Mouse (Mus musculus) forebrain, embryonic 14.5 days (tissue): Measurements from ENCODE around the gene Osbpl9. TPM values are rescaled to one million over a fixed set of nuclear protein-coding genes. Genes with fewer than 3 reads are reported as not detected.
A peak's percentile ranks its signal among the peaks of the same experiment; 100 is the strongest.

Experiments used
- ATAC-seq: fragments of 200-750 bp; cut with Nextera tagmentation; 2 replicates; pipeline ENCODE4 v1.8.0; 2017; ENCODE audit warnings: mild to moderate bottlenecking, moderate library complexity
- DNase-seq: peaks from one replicate; pipeline ENCODE4 v3.0.0-alpha.2; 2015; ENCODE audit warnings: low spot score
- H3K27ac ChIP-seq: fragments of 300-500 bp; sonication (generic); 2 replicates; pipeline ENCODE4 v1.5.1; 2014; ENCODE audit warnings: low read depth, mild to moderate bottlenecking, control low read depth, low read length, moderate library complexity
- H3K27me3 ChIP-seq: fragments of 300-500 bp; sonication (generic); replicated peaks from 2 replicates; pipeline ENCODE4 v1.6.1; 2014; ENCODE audit warnings: low read length, control low read depth, mixed read lengths; ENCODE audit not compliant: control insufficient read depth, insufficient read depth
- H3K36me3 ChIP-seq: fragments of 300-500 bp; sonication (generic); 2 replicates; pipeline ENCODE4 v1.6.1; 2014; ENCODE audit warnings: low read length, control low read depth; ENCODE audit not compliant: control insufficient read depth, insufficient read depth
- H3K4me1 ChIP-seq: fragments of 300-500 bp; sonication (generic); 2 replicates; pipeline ENCODE4 v1.6.1; 2014; ENCODE audit warnings: antibody characterized with exemption, low read length, control low read depth; ENCODE audit not compliant: control insufficient read depth, insufficient read depth
- H3K4me2 ChIP-seq: fragments of 300-500 bp; sonication (generic); 2 replicates; pipeline ENCODE4 v1.6.1; 2014; ENCODE audit warnings: mild to moderate bottlenecking, control low read depth, low read length
- H3K4me3 ChIP-seq: fragments of 300-500 bp; sonication (generic); 2 replicates; pipeline ENCODE4 v1.5.1; 2014; ENCODE audit warnings: low read depth, low read length, control low read depth
- H3K9ac ChIP-seq: fragments of 300-500 bp; sonication (generic); 2 replicates; pipeline ENCODE4 v1.6.1; 2014; ENCODE audit warnings: mild to moderate bottlenecking, low read length, control low read depth, moderate library complexity
- H3K9me3 ChIP-seq: fragments of 300-500 bp; sonication (generic); replicated peaks from 2 replicates; pipeline ENCODE4 v1.6.1; 2016; ENCODE audit warnings: low read length, control low read depth, mixed read lengths; ENCODE audit not compliant: control insufficient read depth
- WGBS: fragments of 180-500 bp; shearing (Covaris S2); extraction: QIAGEN DNeasy Blood & Tissue Kit; methylation state at CpG from one replicate; pipeline ENCODE4 v1.1.7; 2014; 5-methylcytosine and 5-hydroxymethylcytosine counted together
- polyA plus RNA-seq: library from polyadenylated mRNA; unstranded; fragments of >200 nt; fragmentation: Nextera tagmentation; extraction: Ambion mirVana; gene quantifications from 2 replicates; pipeline ENCODE4 v1.2.1, GENCODE M21; 2014

Osbpl9 gene
- 75.3 and 88.2 TPM in 2 replicates for polyA plus RNA-seq

GRCm38 (mm10) chr4:109201582-109202424 is at the start of gene Osbpl9:
Gene Osbpl9 (minus strand): TSS chr4:109202272.
- H3K4me2 ChIP-seq = peak within 1 kb of the TSS; percentile 94
- under 1% methylated on average over 58 of the region's 59 CpGs for WGBS
- peak; percentile 98 for ATAC-seq

GRCm38 (mm10) chr4:109251605-109252004 is 49.5 kb upstream of the Osbpl9 start:
- Histone ChIP-seq H3K27ac (no peak overlapping the region), H3K4me1 (no peaks in the 10 kb centered on the region), H3K4me2 (no peak overlapping the region), H3K27me3 (no peaks in the 10 kb centered on the region), H3K36me3 (no peaks in the 10 kb centered on the region), H3K4me3 (no peak overlapping the region), H3K9me3 (no peaks in the 10 kb centered on the region), H3K9ac (no peak overlapping the region)
- DNase-seq (peak; percentile 11), ATAC-seq (no peak)
- 57% methylated on average over 3 of the region's 3 CpGs for whole genome bisulfite sequencing

More at GRCm38 (mm10) chr4:109201582-109202424, at the start of gene Osbpl9:
- Histone ChIP-seq H3K4me1 (peaks cover 7% of the 10 kb centered on the region; the same call in 1 of the 2 replicates), H3K9ac (peak within 1 kb of the TSS; percentile 78), H3K36me3 (no peaks in the 10 kb centered on the region; the same call in 1 of the 2 replicates), H3K27ac (peak within 1 kb of the TSS; percentile 92), H3K9me3 (no peaks in the 10 kb centered on the region), H3K27me3 (no peaks in the 10 kb centered on the region), H3K4me3 (peak within 1 kb of the TSS; percentile 85)
- DNase-seq = peak; percentile 99

- WGBS = 81% methylated on average over 6 of the region's 6 CpGs
- DNase-seq (no peak), ATAC-seq (no peak)
- H3K36me3 ChIP-seq = no peaks in the 10 kb centered on the region
- no peaks in the 10 kb centered on the region for H3K27me3 ChIP-seq
- H3K4me3 ChIP-seq = no peak overlapping the region
- H3K27ac ChIP-seq = no peak overlapping the region
- no peak overlapping the region for H3K9ac ChIP-seq
- H3K4me2 ChIP-seq = no peak overlapping the region
- H3K9me3 ChIP-seq = no peaks in the 10 kb centered on the region
- H3K4me1 ChIP-seq = no peaks in the 10 kb centered on the region; the same call in 1 of the 2 replicates
These were observed 43.0 kb upstream of the Osbpl9 start for GRCm38 (mm10) chr4:109245016-109245620.

- Histone ChIP-seq H3K9ac (no peak overlapping the region), H3K27me3 (no peaks in the 10 kb centered on the region), H3K4me3 (no peak overlapping the region), H3K27ac (no peak overlapping the region), H3K4me1 (no peaks in the 10 kb centered on the region; the same call in 1 of the 2 replicates), H3K36me3 (no peaks in the 10 kb centered on the region), H3K4me2 (no peak overlapping the region), H3K9me3 (no peaks in the 10 kb centered on the region)
- DNase-seq (no peak), ATAC-seq (no peak)
- WGBS = 87% methylated on average over 7 of the region's 7 CpGs
These were observed 42.4 kb upstream of the Osbpl9 start for GRCm38 (mm10) chr4:109244506-109244905.

GRCm38 (mm10) chr4:109241934-109242333 is 39.9 kb upstream of the Osbpl9 start:
- H3K9me3 ChIP-seq = no peaks in the 10 kb centered on the region
- ATAC-seq (peak; percentile 60), DNase-seq (peak; percentile 70)
- no peaks in the 10 kb centered on the region for H3K27me3 ChIP-seq
- H3K9ac ChIP-seq = no peak overlapping the region
- no peaks in the 10 kb centered on the region for H3K36me3 ChIP-seq
- H3K4me3 ChIP-seq = no peak overlapping the region
- no peak overlapping the region; the same call in 1 of the 2 replicates for H3K27ac ChIP-seq
- WGBS = 62% methylated on average over 4 of the region's 4 CpGs
- no peaks in the 10 kb centered on the region; the same call in 1 of the 2 replicates for H3K4me1 ChIP-seq
- H3K4me2 ChIP-seq = no peak overlapping the region

GRCm38 (mm10) chr4:109241221-109241620 is 39.1 kb upstream of the Osbpl9 start:
- Histone ChIP-seq H3K27ac (no peak overlapping the region), H3K27me3 (no peaks in the 10 kb centered on the region)
- ATAC-seq = no peak

GRCm38 (mm10) chr4:109238428-109239268 is 36.6 kb upstream of the Osbpl9 start:
- Histone ChIP-seq H3K4me1 (peaks cover 3% of the 10 kb centered on the region; the same call in 1 of the 2 replicates), H3K27me3 (no peaks in the 10 kb centered on the region), H3K27ac (no peak overlapping the region), H3K36me3 (no peaks in the 10 kb centered on the region), H3K9ac (no peak overlapping the region), H3K4me3 (no peak overlapping the region), H3K4me2 (no peak overlapping the region), H3K9me3 (no peaks in the 10 kb centered on the region)
- DNase-seq (peak; percentile 52), ATAC-seq (0 out of 2 replicates have a peak, but pooled peaks have one; percentile 26)
- WGBS = 74% methylated on average over 24 of the region's 24 CpGs

More at GRCm38 (mm10) chr4:109241221-109241620, 39.1 kb upstream of the Osbpl9 start:
- no peak overlapping the region for H3K9ac ChIP-seq
- H3K4me1 ChIP-seq = peaks cover 3% of the 10 kb centered on the region; the same call in 1 of the 2 replicates
- H3K4me3 ChIP-seq = no peak overlapping the region
- no peak for DNase-seq
- H3K36me3 ChIP-seq = no peaks in the 10 kb centered on the region
- no peaks in the 10 kb centered on the region for H3K9me3 ChIP-seq
- no peak overlapping the region for H3K4me2 ChIP-seq

- H3K4me1 ChIP-seq = peaks cover 3% of the 10 kb centered on the region; the same call in 1 of the 2 replicates
- H3K4me3 ChIP-seq = no peak overlapping the region
- no peaks in the 10 kb centered on the region for H3K27me3 ChIP-seq
- H3K9ac ChIP-seq = no peak overlapping the region
- 71% methylated on average over 7 of the region's 7 CpGs for whole genome bisulfite sequencing
- H3K36me3 ChIP-seq = no peaks in the 10 kb centered on the region
- no peaks in the 10 kb centered on the region for H3K9me3 ChIP-seq
- DNase-seq = no peak
- no peak overlapping the region for H3K4me2 ChIP-seq
- ATAC-seq = no peak
- H3K27ac ChIP-seq = 0 out of 2 replicates have a peak overlapping the region, but pooled peaks have one; percentile 27
These were observed 34.3 kb upstream of the Osbpl9 start for GRCm38 (mm10) chr4:109236186-109236879.
